Mouse (Mus musculus) liver, postnatal 0 days (tissue): ENCODE results near the gene Vamp2. TPM values are rescaled to one million over a fixed set of nuclear protein-coding genes. Genes with fewer than 3 reads are reported as not detected.
A peak's percentile ranks its signal among the peaks of the same experiment; 100 is the strongest.
"Not testable (repeated sequence)": the region's sequence is repeated elsewhere in the genome, so short reads cannot be mapped to it uniquely, and the experiment has no call there.

Experiments used
- ATAC-seq: fragments of 200-750 bp; cut with Nextera tagmentation; 2 replicates; pipeline ENCODE4 v1.8.0; 2017; ENCODE audit warnings: mild to moderate bottlenecking, moderate library complexity
- DNase-seq: peaks from one replicate; pipeline ENCODE4 v3.0.0-alpha.2; 2016
- H3K27ac ChIP-seq: fragments of 300-500 bp; sonication (generic); 2 replicates; pipeline ENCODE4 v1.5.1; 2014; ENCODE audit warnings: antibody characterized with exemption, moderate library complexity, mild to moderate bottlenecking, low read depth
- H3K27me3 ChIP-seq: fragments of 300-500 bp; sonication (generic); 2 replicates; pipeline ENCODE4 v1.6.1; 2014; ENCODE audit warnings: low read length, control low read depth, mixed read lengths; ENCODE audit not compliant: insufficient read depth
- H3K36me3 ChIP-seq: fragments of 300-500 bp; sonication (generic); replicated peaks from 2 replicates; pipeline ENCODE4 v1.6.1; 2014; ENCODE audit warnings: mild to moderate bottlenecking, control low read depth, low read length, moderate library complexity, mixed read lengths; ENCODE audit not compliant: insufficient read depth
- H3K4me1 ChIP-seq: fragments of 300-500 bp; sonication (generic); 2 replicates; pipeline ENCODE4 v1.6.1; 2014; ENCODE audit warnings: antibody characterized with exemption, mild to moderate bottlenecking, control low read depth; ENCODE audit not compliant: insufficient read depth
- H3K4me2 ChIP-seq: fragments of 300-500 bp; sonication (generic); 2 replicates; pipeline ENCODE4 v1.6.1; 2014; ENCODE audit warnings: low read depth, mild to moderate bottlenecking, low read length, moderate library complexity, mixed read lengths
- H3K4me3 ChIP-seq: fragments of 300-500 bp; sonication (generic); 2 replicates; pipeline ENCODE4 v1.5.1; 2014; ENCODE audit warnings: low read depth, low read length
- H3K9ac ChIP-seq: fragments of 300-500 bp; sonication (generic); replicated peaks from 2 replicates; pipeline ENCODE4 v1.6.1; 2014; ENCODE audit warnings: mild to moderate bottlenecking, moderate library complexity
- H3K9me3 ChIP-seq: fragments of 300-500 bp; sonication (generic); 2 replicates; pipeline ENCODE4 v1.6.1; 2016; ENCODE audit warnings: mild to moderate bottlenecking, control low read depth, low read length, mixed read lengths
- CTCF ChIP-seq: sonication (generic); IDR thresholded peaks from 2 replicates; pipeline ENCODE4 v1.5.1; 2016; ENCODE audit warnings: antibody characterized with exemption, low read depth
- EP300 ChIP-seq: IDR thresholded peaks from 2 replicates; pipeline ENCODE4 v1.6.1; 2016; ENCODE audit warnings: antibody characterized with exemption, low read depth, mild to moderate bottlenecking
- WGBS: fragments of 180-500 bp; shearing (Covaris S2); extraction: QIAGEN DNeasy Blood & Tissue Kit; methylation state at CpG from one replicate; pipeline ENCODE4 v1.1.7; 2014; ENCODE audit not compliant: insufficient replicate concordance; 5-methylcytosine and 5-hydroxymethylcytosine counted together
- polyA plus RNA-seq: library from polyadenylated mRNA; unstranded; fragments of >200 nt; fragmentation: Nextera tagmentation; extraction: Ambion mirVana; gene quantifications from 2 replicates; pipeline ENCODE4 v1.2.1, GENCODE M21; 2015

Vamp2 gene
- polyA plus RNA-seq, 1 experiment from 2014 or later: 14.2 TPM

GRCm38 (mm10) chr11:69091566-69092385, 3.5 kb downstream of the Vamp2 start:
- no peak overlapping the region for H3K9ac ChIP-seq
- H3K4me3 ChIP-seq: no peak overlapping the region
- H3K4me1 ChIP-seq: peaks cover 33% of the 10 kb centered on the region
- 54% methylated on average over 7 of the region's 7 CpGs for WGBS
- no peak overlapping the region for H3K27ac ChIP-seq
- H3K36me3 ChIP-seq: peaks cover 31% of the 10 kb centered on the region
- H3K27me3 ChIP-seq: no peaks in the 10 kb centered on the region
- H3K9me3 ChIP-seq: no peaks in the 10 kb centered on the region
- no peak for TF ChIP-seq EP300
- no peak for TF ChIP-seq CTCF
- no peak for DNase-seq
- ATAC-seq: no peak
- H3K4me2 ChIP-seq: no peak overlapping the region

GRCm38 (mm10) chr11:69092386-69092751, 4.1 kb downstream of the Vamp2 start:
- Histone ChIP-seq H3K9me3 (no peaks in the 10 kb centered on the region), H3K4me3 (no peak overlapping the region), H3K4me1 (peaks cover 33% of the 10 kb centered on the region), H3K4me2 (no peak overlapping the region), H3K36me3 (peaks cover 31% of the 10 kb centered on the region), H3K27ac (no peak overlapping the region), H3K9ac (no peak overlapping the region), H3K27me3 (no peaks in the 10 kb centered on the region)
- TF ChIP-seq EP300 (no peak), CTCF (peak; percentile 92)
- 2% methylated on average over 3 of the region's 3 CpGs for WGBS
- peak; percentile 92 for DNase-seq
- no peak for ATAC-seq

GRCm38 (mm10) chr11:69092871-69093270, 4.6 kb downstream of the Vamp2 start:
- peak overlapping the region; percentile 17; the same call in 1 of the 2 replicates for H3K27ac ChIP-seq
- H3K4me1 ChIP-seq: peaks cover 32% of the 10 kb centered on the region
- H3K27me3 ChIP-seq: no peaks in the 10 kb centered on the region
- peaks cover 31% of the 10 kb centered on the region for H3K36me3 ChIP-seq
- DNase-seq: no peak
- 68% methylated on average over 4 of the region's 4 CpGs for WGBS
- H3K9me3 ChIP-seq: no peaks in the 10 kb centered on the region
- H3K4me2 ChIP-seq: no peak overlapping the region
- ATAC-seq: no peak
- TF ChIP-seq CTCF: no peak
- H3K9ac ChIP-seq: no peak overlapping the region
- H3K4me3 ChIP-seq: no peak overlapping the region

- Histone ChIP-seq H3K36me3 (peaks cover 31% of the 10 kb centered on the region), H3K4me1 (peaks cover 36% of the 10 kb centered on the region), H3K27ac (peak overlapping the region; percentile 96)
- H3K9me3 ChIP-seq, H3K4me2 ChIP-seq, DNase-seq, H3K4me3 ChIP-seq, ATAC-seq, H3K27me3 ChIP-seq, H3K9ac ChIP-seq: not testable (repeated sequence)
- 83% methylated on average over 7 of the region's 7 CpGs for WGBS
Observed at GRCm38 (mm10) chr11:69093856-69094255, 5.6 kb downstream of the Vamp2 start.

- whole genome bisulfite sequencing: under 1% methylated on average over 37 of the region's 37 CpGs
- H3K36me3 ChIP-seq: peaks cover 27% of the 10 kb centered on the region
- H3K4me3 ChIP-seq: peak within 1 kb of the TSS; percentile 81
- H3K9ac ChIP-seq: peak within 1 kb of the TSS; percentile 93
- H3K27me3 ChIP-seq: no peaks in the 10 kb centered on the region
- peak within 1 kb of the TSS; percentile 100 for H3K27ac ChIP-seq
- TF ChIP-seq EP300 (peak; percentile 91), CTCF (no peak)
- DNase-seq: peak; percentile 99
- ATAC-seq: peak; percentile 80
- H3K4me1 ChIP-seq: peaks cover 37% of the 10 kb centered on the region
- H3K9me3 ChIP-seq: no peaks in the 10 kb centered on the region
- H3K4me2 ChIP-seq: peak within 1 kb of the TSS; percentile 94
Observed at GRCm38 (mm10) chr11:69094697-69095429, 6.6 kb downstream of the Vamp2 start, which contains the start of gene Per1. Per1 (plus strand) TSS chr11:69095217.

GRCm38 (mm10) chr11:69095511-69096231, 7.4 kb downstream of the Vamp2 start:
- Histone ChIP-seq H3K9me3 (no peaks in the 10 kb centered on the region), H3K27ac (peak overlapping the region; percentile 100), H3K4me3 (peak overlapping the region; percentile 81), H3K4me1 (peaks cover 40% of the 10 kb centered on the region), H3K27me3 (no peaks in the 10 kb centered on the region), H3K9ac (peak overlapping the region; percentile 93), H3K4me2 (peak overlapping the region; percentile 94), H3K36me3 (peaks cover 24% of the 10 kb centered on the region)
- peak; percentile 73 for DNase-seq
- ATAC-seq: no peak
- 1% methylated on average over 27 of the region's 27 CpGs for WGBS
- TF ChIP-seq CTCF: no peak
- TF ChIP-seq EP300: no peak
